Mouse (Mus musculus): ENCODE results near the gene Gm29427. TPM values are rescaled to one million over a fixed set of nuclear protein-coding genes. Genes with fewer than 3 reads are reported as not detected.
"Not testable (repeated sequence)": the region's sequence is repeated elsewhere in the genome, so short reads cannot be mapped to it uniquely, and the experiment has no call there.

Gm29427 gene
- total RNA-seq, 2 experiments from 2014 or later: not detected

GRCm38 (mm10) chr1:130659641-130660040 is 56.0 kb downstream of the Gm29427 start:
- not testable (repeated sequence) for DNase-seq

- DNase-seq: no peak
Observed at GRCm38 (mm10) chr1:130644103-130644502, 71.5 kb downstream of the Gm29427 start.

- no peak for DNase-seq
Observed at GRCm38 (mm10) chr1:130640967-130641366, 74.6 kb downstream of the Gm29427 start.

- DNase-seq: peak; percentile 26
Observed at GRCm38 (mm10) chr1:130633761-130634410, 81.7 kb downstream of the Gm29427 start.

- DNase-seq: no peak
Observed at GRCm38 (mm10) chr1:130633316-130633715, 82.3 kb downstream of the Gm29427 start.

- no peak for DNase-seq
Observed at GRCm38 (mm10) chr1:130629521-130629920, 86.1 kb downstream of the Gm29427 start, which contains the start of gene Zp3r. Gene Zp3r, minus strand, starts transcription at chr1:130629621.

Other genes with a start within 250 kb of the Gm29427 start
- not detected for gene Zp3r, start 86.2 kb downstream of the Gm29427 start, total RNA-seq (2021)
- gene C4bp, start 54.2 kb downstream of the Gm29427 start, total RNA-seq (2021): not detected
- gene Yod1, start 1.5 kb upstream of the Gm29427 start, total RNA-seq (2021): 1 to 10 TPM; 3.2 TPM
- gene Pfkfb2, start 13.5 kb upstream of the Gm29427 start, total RNA-seq (2021): 10 to 100 TPM; 14.3 to 18.5 TPM
- gene AA986860, start 16.2 kb upstream of the Gm29427 start, total RNA-seq (2021): under 1 TPM; 0.31 to 0.38 TPM
- not detected for gene Fcamr, start 85.1 kb upstream of the Gm29427 start, total RNA-seq (2021)
- gene Pigr, start 110.9 kb upstream of the Gm29427 start, total RNA-seq (2021): not detected
- gene Fcmr, start 149.9 kb upstream of the Gm29427 start, total RNA-seq (2021): not detected
- not detected for gene Il24, start 171.7 kb upstream of the Gm29427 start, total RNA-seq (2021)
- not detected for gene Il20, start 195.7 kb upstream of the Gm29427 start, total RNA-seq (2021)
- gene Il19, start 224.3 kb upstream of the Gm29427 start, total RNA-seq (2021): not detected